Mouse (Mus musculus) gastrocnemius, adult 2 months (tissue): ENCODE measurements at regions not wholly inside any gene's neighbourhood (a gene's known extent, or its start where the extent isn't known, plus 50 kb on each side); places are given as distances from the start of the nearest gene placed in this dataset.
A peak's percentile ranks its signal among the peaks of the same experiment; 100 is the strongest.

Experiments used
- DNase-seq: peaks from one replicate; pipeline ENCODE4 v3.0.0; 2022
- H3K27ac ChIP-seq: fragments of 200-600 bp; 2 replicates; pipeline ENCODE4 v1.8.1; 2022; ENCODE audit warnings: mild to moderate bottlenecking
- H3K4me3 ChIP-seq: fragments of 200-600 bp; 2 replicates; pipeline ENCODE4 v1.8.1; 2022; ENCODE audit warnings: mild to moderate bottlenecking, moderate library complexity
- CTCF ChIP-seq: fragments of 200-600 bp; IDR thresholded peaks from 2 replicates; pipeline ENCODE4 v1.8.1; 2022; ENCODE audit warnings: antibody characterized with exemption, mild to moderate bottlenecking, moderate library complexity
- intact Hi-C: fragments of 180-260 bp; cut with DNase I; formaldehyde crosslinking; loops from one replicate; pipeline ENCODE4 v1.15.1; 2025

- no peak for DNase-seq
- intact Hi-C loops, result no loop called here
- Histone ChIP-seq H3K27ac (no peak overlapping the region), H3K4me3 (no peak overlapping the region)
- no peak for TF ChIP-seq CTCF
Measured at GRCm38 (mm10) chr3:38397615-38397956, 87.1 kb downstream of the Ankrd50 start.

DNA sequence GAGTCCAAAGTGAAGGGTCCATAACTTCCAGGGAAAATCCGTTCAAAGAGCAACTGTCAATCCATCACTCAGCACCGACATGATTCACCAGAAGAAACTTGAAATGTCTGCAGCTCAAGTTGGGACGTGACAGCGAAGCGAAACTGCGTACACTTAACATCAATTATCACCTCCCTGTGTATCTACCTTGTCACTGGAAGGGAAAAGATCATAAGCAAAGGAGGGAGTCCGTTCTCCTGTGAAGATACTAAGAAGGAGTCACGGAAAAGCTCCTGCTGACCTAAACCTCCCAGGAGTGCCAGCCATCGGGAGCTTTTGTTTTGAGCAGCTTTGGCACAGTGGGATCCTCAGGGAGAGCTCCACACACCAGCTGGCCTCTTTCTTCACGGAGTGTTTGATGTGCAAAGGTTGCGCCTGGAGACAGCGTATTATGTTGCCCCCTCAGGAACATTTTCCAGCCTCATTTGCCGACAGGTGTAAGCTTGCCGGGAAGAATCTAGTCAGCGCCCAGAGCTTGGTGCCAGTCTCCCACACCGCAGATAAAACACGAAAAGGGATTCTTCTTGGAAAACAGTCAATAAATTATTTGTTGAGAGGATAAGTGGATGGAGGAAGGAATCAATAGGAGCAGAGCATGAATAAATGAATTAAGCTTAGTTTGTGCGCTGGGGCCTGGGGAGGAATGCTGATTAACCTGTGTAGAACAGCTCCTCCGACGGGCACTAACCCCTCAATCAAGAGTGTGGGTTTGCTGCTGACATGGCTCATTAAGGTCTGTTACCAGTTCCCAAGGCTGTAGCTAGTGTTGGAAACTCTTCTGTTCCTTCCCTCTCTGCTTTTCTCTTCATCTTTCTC, 87.7 kb downstream of the Ankrd50 start:
- DNase-seq, result no peak
- H3K27ac ChIP-seq, result no peak overlapping the region
- TF ChIP-seq CTCF, result no peak
- intact Hi-C loops, result no loop called here
- peak overlapping the region; percentile 54 for H3K4me3 ChIP-seq

DNA sequence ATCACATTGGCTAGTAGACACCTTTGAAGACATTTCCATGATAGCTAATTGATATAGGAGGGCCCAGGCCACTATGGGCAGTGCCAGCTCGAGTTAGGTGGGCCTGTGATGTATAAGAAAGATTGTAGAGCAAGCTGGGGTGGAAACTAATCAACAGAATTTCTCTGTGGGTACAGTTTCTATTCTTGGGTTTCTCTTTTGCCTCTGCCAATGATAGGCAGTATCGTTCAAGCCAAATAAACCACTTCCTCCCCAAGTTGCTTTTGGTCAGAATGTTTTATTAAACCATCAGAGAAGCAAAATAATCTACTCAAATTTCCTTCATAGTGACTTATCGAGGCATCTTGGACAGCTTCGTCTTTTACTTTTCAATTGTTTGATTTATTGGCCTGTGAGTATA, 90.3 kb downstream of the Ankrd50 start:
- no peak for TF ChIP-seq CTCF
- intact Hi-C loops, result no loop called here
- no peak overlapping the region for H3K4me3 ChIP-seq
- no peak for DNase-seq
- no peak overlapping the region for H3K27ac ChIP-seq

- intact Hi-C loops, result no loop called here
- H3K27ac ChIP-seq, result no peak overlapping the region
- TF ChIP-seq CTCF, result no peak
- no peak for DNase-seq
- no peak overlapping the region for H3K4me3 ChIP-seq
Measured at GRCm38 (mm10) chr3:38389647-38390046, 95.0 kb downstream of the Ankrd50 start.

DNA sequence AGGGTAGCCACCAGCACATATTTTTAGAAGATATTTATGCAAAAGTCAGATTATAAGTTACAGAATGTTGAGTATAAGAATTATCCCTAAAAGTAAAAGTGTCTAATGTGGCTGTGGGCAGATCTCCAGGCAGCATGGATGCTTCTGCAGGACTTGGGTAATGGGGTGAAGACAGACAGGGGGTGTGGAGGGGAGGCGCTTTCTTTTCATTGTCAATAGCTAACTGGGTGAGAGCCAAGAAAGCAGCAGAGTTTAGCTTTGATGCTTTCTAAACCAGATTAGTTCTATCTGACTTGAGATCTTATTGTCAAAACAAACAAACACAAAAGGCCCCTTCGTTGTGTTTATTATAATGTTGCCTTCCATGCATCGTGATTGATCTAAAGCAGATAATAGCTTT, 95.7 kb downstream of the Ankrd50 start:
- Histone ChIP-seq H3K4me3 (no peak overlapping the region), H3K27ac (no peak overlapping the region)
- no peak for TF ChIP-seq CTCF
- intact Hi-C loops, result no loop called here
- DNase-seq, result no peak

- intact Hi-C loops, result no loop called here
- no peak for DNase-seq
- H3K4me3 ChIP-seq, result no peak overlapping the region
- no peak overlapping the region for H3K27ac ChIP-seq
- no peak for TF ChIP-seq CTCF
Measured at GRCm38 (mm10) chr3:38382743-38383142, 101.9 kb downstream of the Ankrd50 start.

DNA sequence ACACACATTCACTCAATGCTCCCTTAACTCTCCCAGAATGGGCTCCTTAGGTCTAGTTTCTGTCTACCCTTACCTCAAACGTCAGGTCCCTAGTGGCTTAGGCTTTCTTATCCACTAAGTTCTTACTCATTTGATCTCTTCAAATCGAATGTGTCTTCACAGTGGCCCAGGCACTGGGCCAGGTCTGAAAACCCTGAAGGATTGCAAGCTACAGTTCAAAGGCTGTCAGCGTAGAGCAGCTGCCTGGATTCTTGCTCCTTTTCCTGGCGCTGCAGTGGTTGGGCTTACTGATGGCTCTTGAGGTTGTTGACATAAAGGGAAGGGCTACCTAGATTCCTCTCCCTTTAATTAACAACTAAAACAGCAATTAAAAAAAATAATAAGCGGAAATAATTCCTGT, 103.0 kb downstream of the Ankrd50 start:
- intact Hi-C loops, result no loop called here
- no peak overlapping the region for H3K27ac ChIP-seq

DNA sequence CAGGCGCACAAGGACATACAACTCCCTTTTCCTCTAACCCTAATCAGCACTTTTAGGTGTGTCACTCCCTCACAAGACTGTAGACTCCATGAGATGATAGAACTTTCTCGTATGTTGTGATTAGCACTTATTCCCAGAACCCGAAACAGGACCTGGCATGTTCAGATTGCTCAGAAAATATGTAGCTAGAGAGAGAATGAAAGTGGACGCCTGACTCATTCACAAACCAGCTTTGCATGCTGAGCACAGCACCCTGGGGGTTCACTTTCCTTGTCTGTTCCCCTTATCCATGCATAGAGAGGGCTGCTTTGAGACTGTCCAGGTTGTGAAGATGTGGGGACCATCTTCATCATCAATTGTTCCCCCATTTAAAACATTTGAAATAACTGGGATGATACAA, 111.0 kb downstream of the Ankrd50 start:
- Histone ChIP-seq H3K4me3 (no peak overlapping the region), H3K27ac (no peak overlapping the region)
- no peak for TF ChIP-seq CTCF
- DNase-seq, result no peak
- intact Hi-C loops, result no loop called here

More for the DNA sequence above, 103.0 kb downstream of the Ankrd50 start:
- DNase-seq, result no peak
- no peak for TF ChIP-seq CTCF
- H3K4me3 ChIP-seq, result no peak overlapping the region

DNA sequence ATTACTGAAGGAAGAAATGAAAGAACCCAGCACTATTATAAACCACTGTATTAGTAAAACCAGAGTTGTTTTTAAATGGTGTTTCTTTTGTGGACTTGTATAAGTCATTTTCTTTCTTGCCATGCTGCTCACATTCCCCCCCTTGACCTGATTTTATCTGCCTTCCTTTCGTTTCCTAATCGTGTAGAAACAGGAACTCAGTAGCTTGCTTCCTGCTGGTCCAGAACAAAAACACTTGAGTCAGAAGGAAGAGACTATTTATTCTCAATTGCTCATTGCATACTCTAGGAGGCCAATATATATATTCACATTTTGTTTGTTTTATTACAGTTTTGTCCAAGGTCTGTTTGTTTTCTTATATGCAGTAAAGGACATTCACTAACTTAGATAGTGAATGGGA, 112.9 kb downstream of the Ankrd50 start:
- TF ChIP-seq CTCF, result no peak
- intact Hi-C loops, result no loop called here
- DNase-seq, result no peak
- H3K27ac ChIP-seq, result no peak overlapping the region
- H3K4me3 ChIP-seq, result no peak overlapping the region

DNA sequence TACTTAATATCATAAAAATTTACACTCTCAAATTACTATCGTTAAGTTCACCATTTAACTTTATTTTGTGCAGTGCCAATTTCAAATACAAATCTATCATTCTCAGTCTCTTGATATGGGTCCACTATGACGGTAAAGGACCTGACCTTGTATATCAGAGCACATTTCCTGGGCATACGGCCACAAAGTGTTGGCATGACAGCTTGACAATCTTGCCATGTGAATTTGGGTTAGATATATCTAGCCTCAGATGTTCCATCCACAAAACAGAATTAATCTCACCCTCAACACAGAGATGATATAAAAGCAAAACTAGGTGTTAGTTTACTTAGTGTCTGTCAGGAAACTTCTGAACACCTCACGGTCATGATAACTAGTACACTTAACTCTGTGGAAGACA, 120.8 kb downstream of the Ankrd50 start:
- H3K27ac ChIP-seq, result no peak overlapping the region
- peak; percentile 35 for DNase-seq
- intact Hi-C loops, result no loop called here
- TF ChIP-seq CTCF, result no peak
- H3K4me3 ChIP-seq, result no peak overlapping the region

DNA sequence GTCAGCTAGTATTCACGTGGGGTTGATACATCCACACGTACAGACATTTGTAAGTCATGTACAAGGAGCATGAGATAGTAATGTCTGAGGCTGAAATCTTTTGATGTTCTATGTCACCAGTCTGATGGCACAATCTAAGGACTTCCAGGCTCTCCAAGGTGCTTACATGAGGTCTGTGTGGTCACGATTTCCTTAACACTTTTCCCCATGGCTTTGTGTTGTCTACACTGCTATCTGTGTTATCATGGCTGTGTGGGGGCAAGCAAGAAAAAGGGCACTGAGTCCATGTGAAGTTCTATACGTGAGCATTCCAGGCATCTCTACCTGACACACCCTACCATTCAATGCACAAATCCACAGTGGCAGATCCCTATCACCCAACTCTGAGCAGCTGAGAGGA, 123.2 kb downstream of the Ankrd50 start:
- Histone ChIP-seq H3K4me3 (no peak overlapping the region), H3K27ac (no peak overlapping the region)
- no peak for TF ChIP-seq CTCF
- intact Hi-C loops, result no loop called here
- no peak for DNase-seq

DNA sequence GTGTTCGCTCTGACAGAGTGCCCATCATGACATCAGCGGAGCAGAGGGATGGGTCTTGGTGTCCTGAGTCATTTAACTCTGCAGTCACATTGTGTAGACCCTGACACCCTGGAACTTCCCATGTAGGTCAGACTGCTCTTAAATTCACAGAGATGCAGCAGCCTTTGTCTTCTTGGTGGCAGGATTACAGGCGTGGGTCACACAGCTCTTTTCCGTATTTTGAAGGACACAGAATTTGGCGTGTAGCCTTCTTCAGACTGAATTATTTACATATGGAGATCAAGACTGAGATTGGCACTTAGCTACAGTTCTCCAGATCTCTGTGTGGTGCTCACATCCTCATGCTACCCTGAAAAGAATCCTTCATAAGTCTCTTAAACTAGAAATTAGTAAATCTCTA, 123.7 kb downstream of the Ankrd50 start:
- intact Hi-C loops, result no loop called here
- no peak for DNase-seq
- no peak for TF ChIP-seq CTCF
- Histone ChIP-seq H3K27ac (peak overlapping the region; percentile 40; the same call in 1 of the 2 replicates), H3K4me3 (no peak overlapping the region)

DNA sequence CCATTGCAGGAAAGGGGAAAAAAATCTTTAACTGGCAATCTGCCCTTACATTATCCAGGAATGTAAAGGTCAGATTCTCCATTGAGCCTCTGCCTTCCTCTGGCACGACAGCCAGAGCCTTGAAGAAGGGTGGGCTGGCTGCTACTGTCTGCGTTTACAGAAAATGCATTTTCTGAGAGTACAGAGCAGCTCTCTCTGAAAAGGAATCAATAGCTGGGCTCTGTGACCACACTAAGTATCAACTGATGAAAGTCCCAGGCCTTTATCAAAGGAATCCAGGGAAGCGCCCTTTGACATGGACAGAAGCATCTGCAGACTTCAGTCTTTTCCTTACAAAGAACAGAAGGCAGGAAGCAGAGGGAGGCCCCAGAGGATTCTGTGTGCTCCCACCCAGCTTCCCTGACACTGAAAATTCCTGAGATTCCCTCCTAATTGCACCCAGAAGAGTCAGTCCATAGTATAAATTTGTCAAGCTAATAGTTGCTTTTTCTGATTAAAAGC, 124.2 kb downstream of the Ankrd50 start:
- no peak for TF ChIP-seq CTCF
- H3K4me3 ChIP-seq, result no peak overlapping the region
- H3K27ac ChIP-seq, result peak overlapping the region; percentile 40; the same call in 1 of the 2 replicates
- intact Hi-C loops, result no loop called here
- DNase-seq, result no peak

DNA sequence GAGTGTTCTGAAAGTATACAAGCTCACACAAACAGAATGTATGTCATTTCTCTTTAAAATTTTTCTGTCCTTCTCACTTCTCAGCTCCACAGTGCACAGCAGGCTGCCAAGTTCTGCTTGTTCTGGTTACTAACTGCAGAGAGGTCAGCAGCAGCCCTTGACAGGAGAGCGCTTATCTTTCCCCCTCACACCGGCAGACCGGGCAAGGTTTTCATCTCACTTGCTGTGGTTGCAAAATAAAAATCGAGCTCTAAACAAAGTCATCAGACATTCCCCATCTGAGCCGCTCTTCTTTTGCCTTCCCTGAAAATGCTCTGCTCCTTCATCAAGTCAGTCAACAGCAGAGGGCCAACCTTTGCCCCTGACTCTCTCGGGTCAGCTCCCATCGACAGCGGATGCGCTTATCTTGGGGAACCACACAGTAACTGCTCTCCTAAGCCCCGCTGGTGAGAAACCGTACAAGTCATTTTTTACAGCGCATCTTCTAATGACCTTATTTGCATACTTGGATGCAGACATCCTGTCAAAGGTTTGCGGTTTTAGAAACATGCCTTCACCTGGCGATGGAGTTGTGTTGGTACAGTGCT, 126.6 kb downstream of the Ankrd50 start:
- no peak overlapping the region for H3K27ac ChIP-seq
- H3K4me3 ChIP-seq, result no peak overlapping the region
- DNase-seq, result no peak
- no peak for TF ChIP-seq CTCF
- intact Hi-C loops, result no loop called here
